In the genomic region with DNA sequence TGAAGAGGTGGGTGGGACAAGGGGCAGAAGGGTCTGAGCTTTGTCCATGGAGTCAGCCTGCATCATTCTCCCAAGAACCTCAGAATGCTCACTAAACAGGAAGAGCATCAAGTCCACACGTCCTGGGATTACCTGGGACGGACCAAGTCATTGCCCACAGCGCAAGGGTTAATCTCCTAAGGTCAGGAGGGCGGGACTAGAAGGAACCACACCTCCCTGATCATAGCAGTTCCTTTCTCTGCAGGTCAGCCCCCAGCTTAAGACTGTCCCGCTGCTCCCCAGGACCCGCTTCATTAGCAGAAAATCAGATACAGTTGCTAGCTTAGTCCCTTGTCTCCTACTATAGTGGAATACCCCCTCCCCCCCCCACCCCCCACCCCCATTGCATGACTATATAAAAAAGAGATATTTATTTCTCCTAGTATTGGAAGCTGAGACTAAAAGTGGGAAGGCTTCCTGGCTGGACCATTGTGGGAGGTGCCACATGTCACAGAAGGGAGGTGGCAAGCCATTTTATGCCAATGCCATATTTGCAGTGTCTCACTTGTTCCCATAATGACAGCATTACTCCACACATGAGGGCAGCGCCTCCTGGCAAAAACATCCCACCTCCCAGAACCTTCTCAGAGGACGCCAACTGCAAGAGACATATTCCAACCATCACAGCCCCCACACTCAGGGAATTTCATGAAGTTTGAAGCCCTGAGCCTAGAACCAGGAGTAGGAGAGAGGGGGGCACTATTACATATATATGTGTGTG, we compare ENCODE assay signal across 32 mouse cellular contexts. TPM values are rescaled to one million over a fixed set of nuclear protein-coding genes. Genes with fewer than 3 reads are reported as not detected.
A peak's percentile ranks its signal among the peaks of the same experiment; 100 is the strongest.
DNase-seq lines count a peak whose midpoint lies in the region; ATAC-seq and TF ChIP-seq lines count a peak whose summit lies in the region.
"Had no signal": no experiment of that assay in that cellular context is flagged by ENCODE, and none has a peak within 500 bp of the region (broad histone marks: within the 10 kb centered on the region; RNA-seq: fewer than 3 reads in every experiment).

No protein-coding gene starts in this region.

- H3K9me3 ChIP-seq in kidney, embryonic 16.5 days (ENCODE audit: low read length), result no peaks in the 10 kb centered on the region
- no peaks in the 10 kb centered on the region for H3K9me3 ChIP-seq in liver, embryonic 11.5 days (ENCODE audit: control insufficient read depth, low read length)
- no peaks in the 10 kb centered on the region for H3K9me3 ChIP-seq in liver, postnatal 0 days (ENCODE audit: low read length)
- H3K9me3 ChIP-seq: forebrain, embryonic 12.5 days had no signal

- no peak overlapping the region for H3K4me3 ChIP-seq in kidney, embryonic 16.5 days (ENCODE audit: low read length)
- H3K4me3 ChIP-seq in kidney, adult 2 months (ENCODE audit: insufficient read depth, low read depth, low read length), result no peak overlapping the region
- no peak overlapping the region for H3K4me3 ChIP-seq in liver, embryonic 11.5 days (ENCODE audit: low read depth, low read length)
- H3K4me3 ChIP-seq in liver, postnatal 0 days (ENCODE audit: low read depth, low read length), result no peak overlapping the region
- H3K4me3 ChIP-seq in gastrocnemius, adult 2 months, result no peak overlapping the region
- no peak overlapping the region for H3K4me3 ChIP-seq in heart, adult 2 months
- H3K4me3 ChIP-seq: forebrain, embryonic 12.5 days had no signal

- peaks cover 30% of the 10 kb centered on the region for H3K36me3 ChIP-seq in kidney, embryonic 16.5 days (ENCODE audit: insufficient read depth, low read length)
- peaks cover 2% of the 10 kb centered on the region; the same call in 1 of the 2 replicates for H3K36me3 ChIP-seq in kidney, adult 2 months (ENCODE audit: control insufficient read depth, insufficient read depth, low read length)
- peaks cover 30% of the 10 kb centered on the region for H3K36me3 ChIP-seq in liver, embryonic 11.5 days (ENCODE audit: control insufficient read depth, insufficient read depth, low read length)
- peaks cover 75% of the 10 kb centered on the region for H3K36me3 ChIP-seq in liver, postnatal 0 days (replicated peaks; ENCODE audit: insufficient read depth, low read length)
- peaks cover 8% of the 10 kb centered on the region for H3K36me3 ChIP-seq in heart, adult 2 months (ENCODE audit: control insufficient read depth, insufficient read depth, low read length)

- ATAC-seq in kidney, embryonic 16.5 days (ENCODE audit: low FRiP score, low TSS enrichment), result 0 out of 2 replicates have a peak, but pooled peaks have one; percentile 42
- ATAC-seq in liver, embryonic 11.5 days (replicated peaks; ENCODE audit: low FRiP score), result peak; percentile 42; the same call in 1 of the 2 replicates
- ATAC-seq in liver, postnatal 0 days, result no peak
- no peak for ATAC-seq in inflammation-experienced regulatory T-cells, adult 6 months
- ATAC-seq: hindbrain, postnatal 0 days had no signal

- TF ChIP-seq POLR2A in kidney, adult 2 months (IDR thresholded peaks at IDR 0.05; ENCODE audit: low read depth, low read length), result no peak
- TF ChIP-seq POLR2A in heart, adult 2 months (IDR thresholded peaks at IDR 0.05; ENCODE audit: insufficient read depth, low read depth, low read length), result no peak

- no peaks in the 10 kb centered on the region for H3K4me1 ChIP-seq in kidney, embryonic 16.5 days (ENCODE audit: insufficient read depth, low read length)
- H3K4me1 ChIP-seq in kidney, adult 2 months (ENCODE audit: control insufficient read depth, insufficient read depth, low read length), result no peaks in the 10 kb centered on the region
- peaks cover 24% of the 10 kb centered on the region for H3K4me1 ChIP-seq in liver, embryonic 11.5 days (replicated peaks; ENCODE audit: control insufficient read depth, insufficient read depth, low read length)
- peaks cover 23% of the 10 kb centered on the region for H3K4me1 ChIP-seq in liver, postnatal 0 days (ENCODE audit: insufficient read depth)
- peaks cover 5% of the 10 kb centered on the region for H3K4me1 ChIP-seq in heart, adult 2 months (ENCODE audit: control insufficient read depth, insufficient read depth, low read length)
- H3K4me1 ChIP-seq: forebrain, embryonic 12.5 days had no signal

- no peaks in the 10 kb centered on the region for H3K79me2 ChIP-seq in heart, adult 2 months (replicated peaks; ENCODE audit: control insufficient read depth, insufficient read depth, low read length)

- no peak for DNase-seq in kidney, adult 2 months
- DNase-seq in brain, adult 2 months (ENCODE audit: low read depth, low spot score), result peak; percentile 53
- DNase-seq in liver, embryonic 11.5 days (ENCODE audit: low spot score), result no peak
- no peak for DNase-seq in liver, postnatal 0 days
- DNase-seq in gastrocnemius, adult 2 months, result no peak
- DNase-seq in heart, adult 2 months, result no peak
- DNase-seq: adrenal gland, postnatal 25 days; cerebellum, adult 9-10 months; gastrocnemius, postnatal 10 days; kidney, adult 11 months; lung, adult 18-20 months; lung, postnatal 10 days; midbrain, embryonic 14.5 days; retina, postnatal 1 day; right cerebral cortex, postnatal 25 days; spleen, adult 18-20 months had no signal

- intact Hi-C loops in gastrocnemius, adult 2 months (cut with DNase I), result no loop called here
- intact Hi-C loops in heart, adult 2 months (cut with DNase I), result no loop called here

- no peak overlapping the region for H3K9ac ChIP-seq in kidney, embryonic 16.5 days (replicated peaks; ENCODE audit: low read length)
- no peak overlapping the region for H3K9ac ChIP-seq in liver, embryonic 11.5 days (ENCODE audit: low read depth, low read length)
- H3K9ac ChIP-seq in liver, postnatal 0 days (replicated peaks), result no peak overlapping the region
- no peak overlapping the region for H3K9ac ChIP-seq in heart, adult 2 months (ENCODE audit: low read depth, low read length)
- H3K9ac ChIP-seq: forebrain, embryonic 12.5 days had no signal

- no peak overlapping the region for H3K27ac ChIP-seq in kidney, embryonic 16.5 days (ENCODE audit: low read length)
- no peak overlapping the region for H3K27ac ChIP-seq in kidney, adult 2 months (ENCODE audit: insufficient read depth, low read depth, low read length)
- peak overlapping the region; percentile 79 for H3K27ac ChIP-seq in liver, embryonic 11.5 days (ENCODE audit: low read depth, low read length)
- peak overlapping the region; percentile 57; the same call in 1 of the 2 replicates for H3K27ac ChIP-seq in liver, postnatal 0 days (ENCODE audit: low read depth)
- no peak overlapping the region for H3K27ac ChIP-seq in gastrocnemius, adult 2 months
- H3K27ac ChIP-seq in heart, adult 2 months, result no peak overlapping the region
- H3K27ac ChIP-seq: forebrain, embryonic 12.5 days; hindbrain, postnatal 0 days; kidney, postnatal 0 days had no signal

- WGBS in kidney, embryonic 16.5 days, result 65% methylated on average over 8 of the region's 8 CpGs
- WGBS in kidney, adult 2 months, result 75% methylated on average over 8 of the region's 8 CpGs
- WGBS in liver, embryonic 11.5 days, result 57% methylated on average over 8 of the region's 8 CpGs
- 69% methylated on average over 8 of the region's 8 CpGs for WGBS in liver, postnatal 0 days (ENCODE audit: insufficient replicate concordance)
- 88% methylated on average over 8 of the region's 8 CpGs for WGBS in heart, adult 2 months

- H3K27me3 ChIP-seq in kidney, embryonic 16.5 days (ENCODE audit: insufficient read depth, low read length), result no peaks in the 10 kb centered on the region
- H3K27me3 ChIP-seq in kidney, adult 2 months (replicated peaks; ENCODE audit: control insufficient read depth, insufficient read depth, low read length), result no peaks in the 10 kb centered on the region
- H3K27me3 ChIP-seq in liver, embryonic 11.5 days (replicated peaks; ENCODE audit: control insufficient read depth, insufficient read depth, low read length), result no peaks in the 10 kb centered on the region
- H3K27me3 ChIP-seq in liver, postnatal 0 days (ENCODE audit: insufficient read depth, low read length), result no peaks in the 10 kb centered on the region
- H3K27me3 ChIP-seq in heart, adult 2 months (ENCODE audit: control insufficient read depth, insufficient read depth, low read length), result no peaks in the 10 kb centered on the region
- H3K27me3 ChIP-seq: forebrain, embryonic 12.5 days had no signal

- TF ChIP-seq EP300 in liver, postnatal 0 days (IDR thresholded peaks at IDR 0.05; ENCODE audit: low read depth), result no peak
- no peak for TF ChIP-seq EP300 in heart, adult 2 months (IDR thresholded peaks at IDR 0.05; ENCODE audit: insufficient read depth, low read depth, low read length)

- H3K4me2 ChIP-seq in kidney, embryonic 16.5 days (replicated peaks; ENCODE audit: low read depth, low read length), result no peak overlapping the region
- no peak overlapping the region for H3K4me2 ChIP-seq in liver, embryonic 11.5 days
- no peak overlapping the region for H3K4me2 ChIP-seq in liver, postnatal 0 days (ENCODE audit: low read depth, low read length)
- H3K4me2 ChIP-seq: forebrain, embryonic 12.5 days; heart, embryonic 11.5 days had no signal

- no peak for TF ChIP-seq CTCF in kidney, adult 2 months (conservative IDR thresholded peaks at IDR 0.05; ENCODE audit: insufficient read depth, insufficient read length, low read depth, low read length)
- no peak for TF ChIP-seq CTCF in liver, postnatal 0 days (IDR thresholded peaks at IDR 0.05; ENCODE audit: low read depth)
- TF ChIP-seq CTCF in gastrocnemius, adult 2 months (IDR thresholded peaks at IDR 0.05), result no peak
- TF ChIP-seq CTCF in heart, adult 2 months (IDR thresholded peaks at IDR 0.05), result no peak

RNA-seq across cellular contexts. Expression of a gene that starts 4.3 kb away (rescaled TPM):
- polyA plus RNA-seq in kidney, embryonic 16.5 days (2015; fragmentation: Nextera tagmentation; extraction: Ambion mirVana), result not detected in 2 replicates
- polyA plus RNA-seq in kidney, adult 2 months (2012; rRNA removed), result not detected in 2 replicates
- not detected in 2 replicates for polyA plus RNA-seq in liver, embryonic 11.5 days (2014; fragmentation: Nextera tagmentation; extraction: Ambion mirVana)
- not detected in 2 replicates for polyA plus RNA-seq in liver, postnatal 0 days (2015; fragmentation: Nextera tagmentation; extraction: Ambion mirVana)
- total RNA-seq in gastrocnemius, adult 2 months (2021), result under 1 TPM in 1 of 2 experiments, not detected in 1; 0.45 TPM
- 1 to 10 TPM in 1 of 3 experiments, not detected in 2; 2.6 TPM for polyA plus RNA-seq in inflammation-experienced regulatory T-cells, adult 6 months (2017; shearing (Covaris generic))
- total RNA-seq in heart, adult 2 months (2021), result not detected
- not detected in 2 replicates for polyA plus RNA-seq in heart, adult 2 months (2012; rRNA removed)
- total RNA-seq: adrenal gland, postnatal 25 days; gastrocnemius, postnatal 10 days; granulocyte monocyte progenitor cell, adult 5-6 weeks; hematopoietic stem cell, adult 5-6 weeks; hindbrain, postnatal 0 days; layer of hippocampus, adult 18-20 months had no signal
- polyA plus RNA-seq: cortical plate, adult 2 months; embryonic facial prominence, embryonic 11.5 days; forebrain, embryonic 12.5 days; frontal cortex, adult 2 months; heart, embryonic 11.5 days; heart, postnatal 0 days; hindbrain, postnatal 0 days; kidney, postnatal 0 days; limb, embryonic 11.5 days; midbrain, embryonic 14.5 days; neural tube, embryonic 11.5 days; thymus, postnatal 0 days had no signal

RNA-seq across cellular contexts. Expression of a gene that starts 10.2 kb away (rescaled TPM):
- polyA plus RNA-seq in kidney, embryonic 16.5 days (2015; fragmentation: Nextera tagmentation; extraction: Ambion mirVana), result 38.8 and 45.1 TPM in 2 replicates
- 65.8 and 66.0 TPM in 2 replicates for polyA plus RNA-seq in kidney, adult 2 months (2012; rRNA removed)
- 29.8 and 32.9 TPM in 2 replicates for polyA plus RNA-seq in liver, embryonic 11.5 days (2014; fragmentation: Nextera tagmentation; extraction: Ambion mirVana)
- polyA plus RNA-seq in liver, postnatal 0 days (2015; fragmentation: Nextera tagmentation; extraction: Ambion mirVana), result 25.5 and 26.4 TPM in 2 replicates
- total RNA-seq in gastrocnemius, adult 2 months (2021), result 1 to 10 TPM; 6.2 to 7.9 TPM
- polyA plus RNA-seq in inflammation-experienced regulatory T-cells, adult 6 months (2017; shearing (Covaris generic)), result 100 to 1,000 TPM in 2 of 3 experiments, 10 to 100 TPM in 1; 95.7 to 124 (median 113) TPM
- 100 to 1,000 TPM in 1 of 2 experiments, 10 to 100 TPM in 1; 98.2 to 122 TPM for total RNA-seq in heart, adult 2 months (2021)
- 136 and 182 TPM in 2 replicates for polyA plus RNA-seq in heart, adult 2 months (2012; rRNA removed)

RNA-seq across cellular contexts. Expression of a gene that starts 23.2 kb away (rescaled TPM):
- polyA plus RNA-seq in kidney, embryonic 16.5 days (2015; fragmentation: Nextera tagmentation; extraction: Ambion mirVana), result 55.5 and 56.2 TPM in 2 replicates
- 54.5 and 57.1 TPM in 2 replicates for polyA plus RNA-seq in kidney, adult 2 months (2012; rRNA removed)
- 66.7 and 70.9 TPM in 2 replicates for polyA plus RNA-seq in liver, embryonic 11.5 days (2014; fragmentation: Nextera tagmentation; extraction: Ambion mirVana)
- 107 and 113 TPM in 2 replicates for polyA plus RNA-seq in liver, postnatal 0 days (2015; fragmentation: Nextera tagmentation; extraction: Ambion mirVana)
- 10 to 100 TPM in 1 of 2 experiments, 1 to 10 TPM in 1; 6.8 to 11.4 TPM for total RNA-seq in gastrocnemius, adult 2 months (2021)
- polyA plus RNA-seq in inflammation-experienced regulatory T-cells, adult 6 months (2017; shearing (Covaris generic)), result 10 to 100 TPM; 44.5 to 50.8 (median 46.5) TPM
- 10 to 100 TPM; 31.2 to 36.0 TPM for total RNA-seq in heart, adult 2 months (2021)
- polyA plus RNA-seq in heart, adult 2 months (2012; rRNA removed), result 39.9 and 51.6 TPM in 2 replicates

Comparison
In these comparisons a context has a peak if more than half of its experiments do, and no peak if none do; other contexts are left out.
1. ATAC-seq: peak in kidney, embryonic 16.5 days (single experiment) and liver, embryonic 11.5 days (single experiment); none in liver, postnatal 0 days (single experiment) and inflammation-experienced regulatory T-cells, adult 6 months (single experiment).
2. H3K27ac ChIP-seq: peak in liver, embryonic 11.5 days (single experiment) and liver, postnatal 0 days (single experiment); none in kidney, embryonic 16.5 days (single experiment), kidney, adult 2 months (single experiment), gastrocnemius, adult 2 months (single experiment) and heart, adult 2 months (single experiment).